Mouse (Mus musculus): ENCODE data around the gene Cntnap5b.

The Cntnap5b gene

GRCm38 (mm10) chr1:100180050-100180449 is 407.5 kb downstream of the Cntnap5b start:
- DNase-seq, result peak; percentile 9

- peak; percentile 25 for DNase-seq
Measured at GRCm38 (mm10) chr1:100231980-100232608, 459.5 kb downstream of the Cntnap5b start.

- DNase-seq, result no peak
Measured at GRCm38 (mm10) chr1:100251964-100252363, 479.4 kb downstream of the Cntnap5b start.

- DNase-seq, result no peak
Measured at GRCm38 (mm10) chr1:100310687-100311086, 538.1 kb downstream of the Cntnap5b start.

- no peak for DNase-seq
Measured at GRCm38 (mm10) chr1:100331066-100331465, 558.5 kb downstream of the Cntnap5b start.

- DNase-seq, result no peak
Measured at GRCm38 (mm10) chr1:100369415-100370113, 597.0 kb downstream of the Cntnap5b start.

- no peak for DNase-seq
Measured at GRCm38 (mm10) chr1:100386252-100386651, 613.7 kb downstream of the Cntnap5b start.

- DNase-seq, result no peak
Measured at GRCm38 (mm10) chr1:100394034-100394433, 621.5 kb downstream of the Cntnap5b start.

GRCm38 (mm10) chr1:100416658-100417224 is 644.2 kb downstream of the Cntnap5b start:
- DNase-seq, result no peak

GRCm38 (mm10) chr1:100430038-100430774 is 657.6 kb downstream of the Cntnap5b start:
- DNase-seq, result no peak

- DNase-seq, result no peak
Measured at GRCm38 (mm10) chr1:100463877-100464276, 691.3 kb downstream of the Cntnap5b start.

GRCm38 (mm10) chr1:100465226-100465625 is 692.7 kb downstream of the Cntnap5b start:
- DNase-seq, result no peak

GRCm38 (mm10) chr1:100467595-100467994 is 695.0 kb downstream of the Cntnap5b start:
- no peak for DNase-seq

GRCm38 (mm10) chr1:100509866-100510265 is 737.3 kb downstream of the Cntnap5b start:
- no peak for DNase-seq

All from right cerebral cortex, postnatal 14 days (tissue).